Mouse (Mus musculus) T-helper 2 cell (primary cell): ENCODE measurements around the gene Evx2.

ENCODE experiments used
- in situ Hi-C: fragments of 300-600 bp; cut with MboI, MseI; formaldehyde crosslinking; loops from one replicate; pipeline ENCODE4 v1.15.1; 2025; ENCODE audit warnings: high pct_unique_total_duplicates

The Evx2 gene

DNA sequence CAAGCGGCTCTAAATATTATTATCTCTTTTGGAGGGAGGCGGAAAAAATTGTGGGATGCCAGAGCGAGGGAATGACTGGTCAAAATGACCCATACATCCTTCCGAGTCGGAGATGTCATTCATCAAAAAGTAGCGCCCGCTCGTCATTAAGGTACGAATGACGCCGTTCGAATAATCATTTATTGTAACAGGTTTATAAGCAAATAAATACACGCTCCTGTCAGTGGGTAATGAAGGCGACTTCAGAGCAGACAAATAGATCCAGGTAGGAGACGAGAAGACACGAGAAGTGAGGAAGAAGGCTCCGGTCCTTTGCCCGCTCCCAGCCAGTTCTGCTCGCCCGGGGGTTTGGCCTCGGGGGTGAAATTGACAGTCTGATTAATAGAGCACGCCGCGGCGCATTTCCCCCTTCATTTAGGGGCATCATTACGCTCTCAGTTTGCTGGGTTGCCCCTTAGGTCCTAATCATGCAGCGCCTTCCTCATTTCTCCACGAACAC is at the start of gene Evx2:
Gene Evx2, minus strand, starts transcription at position 51 of the 499 bp plus-strand sequence.
- in situ Hi-C loops, result loop anchor here (10.0 to 25.0 kb wide), 3 partner anchors 355 to 1072 kb away; partner anchors contain the start of gene Chrna1

DNA sequence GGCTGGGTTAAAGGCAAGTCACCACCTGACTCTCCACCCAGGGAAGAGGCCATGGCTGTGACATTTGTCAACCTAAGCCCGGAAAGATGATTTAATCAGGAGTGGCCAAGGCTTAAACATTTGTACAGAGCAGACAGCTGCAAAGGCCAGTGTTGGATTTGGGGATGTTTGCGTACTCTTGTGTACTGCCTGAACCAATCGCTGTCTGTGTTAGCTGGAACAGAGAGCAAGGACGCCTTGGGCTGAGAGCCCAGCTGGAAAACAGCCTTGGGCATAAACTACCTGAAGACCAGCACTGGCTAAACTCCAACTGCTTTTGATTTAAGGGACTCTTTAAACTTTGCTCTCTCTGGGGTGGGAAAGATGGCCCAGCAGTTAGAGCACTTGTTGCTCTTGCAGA is 49.3 kb upstream of the Evx2 start:
- in situ Hi-C loops, result no loop called here

DNA sequence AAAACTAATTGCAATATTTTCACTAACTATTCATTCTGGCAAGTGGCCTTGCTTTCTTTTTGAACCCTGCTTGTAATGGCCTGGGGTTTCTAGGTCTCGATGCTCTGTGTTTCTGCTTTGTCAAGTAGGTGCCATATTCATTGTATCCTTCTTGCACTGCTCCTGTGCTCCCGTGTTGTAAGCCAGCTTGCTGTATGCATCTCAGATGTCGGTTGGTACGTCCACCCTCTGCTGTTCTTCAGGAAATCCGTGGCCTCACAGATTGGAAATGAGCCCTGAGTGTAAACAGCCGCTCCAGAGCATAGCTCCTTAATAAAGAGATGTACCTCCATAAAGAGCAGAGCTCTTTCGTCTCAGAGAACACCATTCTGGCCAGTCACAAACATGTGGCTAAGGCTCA is 48.2 kb upstream of the Evx2 start:
- in situ Hi-C loops, result no loop called here

DNA sequence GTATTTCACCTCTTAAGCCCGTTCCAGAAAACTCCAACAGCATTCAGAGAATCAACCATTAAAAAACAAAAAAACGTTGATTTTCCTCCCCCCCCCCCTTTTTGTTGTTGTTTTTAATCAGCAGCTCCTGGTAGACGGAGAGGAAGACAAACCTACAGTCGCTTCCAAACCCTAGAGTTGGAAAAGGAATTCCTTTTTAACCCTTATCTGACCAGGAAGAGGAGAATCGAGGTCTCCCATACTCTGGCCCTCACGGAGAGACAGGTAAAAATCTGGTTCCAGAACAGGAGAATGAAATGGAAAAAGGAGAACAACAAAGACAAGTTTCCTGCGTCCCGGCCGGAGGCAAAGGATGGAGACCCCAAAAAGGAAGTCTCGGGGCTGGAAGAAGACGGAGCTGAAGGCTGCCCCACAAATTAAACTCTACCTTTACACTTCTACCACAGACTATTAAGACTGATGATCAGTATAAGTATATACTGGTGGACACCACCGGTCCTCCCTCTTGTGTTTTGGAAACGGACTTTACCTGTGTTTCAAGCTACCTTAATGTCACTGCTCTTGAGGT is 47.1 kb upstream of the Evx2 start:
- in situ Hi-C loops, result no loop called here

DNA sequence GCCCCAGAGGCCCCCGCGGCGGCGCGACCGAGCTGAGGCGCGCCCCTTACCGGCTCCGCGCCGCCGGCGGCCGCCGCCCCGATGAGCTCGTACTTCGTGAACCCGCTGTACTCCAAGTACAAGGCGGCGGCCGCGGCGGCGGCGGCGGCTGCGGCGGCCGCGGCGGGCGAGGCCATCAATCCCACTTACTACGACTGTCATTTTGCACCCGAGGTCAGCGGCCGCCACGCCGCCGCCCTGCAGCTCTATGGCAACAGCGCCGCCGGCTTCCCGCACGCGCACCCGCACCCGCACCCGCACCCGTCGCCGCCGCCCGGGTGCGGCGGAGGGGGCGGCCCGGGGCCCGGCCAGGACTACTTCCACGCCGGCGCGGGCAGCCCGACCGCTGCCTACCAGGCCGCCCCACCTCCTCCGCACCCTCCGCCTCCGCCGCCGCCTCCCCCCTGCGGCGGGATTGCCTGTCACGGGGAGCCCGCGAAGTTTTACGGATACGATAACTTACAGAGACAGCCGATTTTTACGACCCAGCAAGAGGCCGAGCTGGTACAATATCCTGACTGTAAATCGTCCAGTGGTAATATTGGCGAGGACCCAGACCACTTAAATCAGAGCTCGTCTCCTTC is 46.2 kb upstream of the Evx2 start:
- in situ Hi-C loops, result no loop called here

DNA sequence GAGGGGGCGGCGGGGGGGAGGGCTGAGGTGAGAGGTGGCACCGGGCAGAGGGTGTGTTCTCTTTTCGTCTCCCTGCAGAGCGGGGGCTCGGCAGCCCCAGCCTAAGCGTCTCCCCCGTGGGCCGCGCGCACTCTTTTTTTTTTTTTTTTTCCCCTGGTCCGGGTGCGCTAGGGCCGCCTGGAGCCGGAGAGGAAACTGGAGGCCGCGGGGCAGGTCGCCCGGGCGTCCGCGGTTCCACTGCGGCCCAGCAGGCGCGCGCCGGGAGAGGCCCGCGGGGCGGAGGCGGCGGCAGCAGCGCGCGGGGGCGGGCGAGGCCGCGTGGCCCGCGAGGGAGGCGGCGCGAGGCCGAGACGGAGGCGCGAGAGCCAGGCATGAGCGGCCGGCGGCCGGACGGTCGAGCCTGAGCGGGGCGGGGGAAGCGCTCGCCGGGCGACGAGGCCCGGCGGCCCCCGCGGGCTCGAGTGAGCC is 45.7 kb upstream of the Evx2 start:
- in situ Hi-C loops, result no loop called here

DNA sequence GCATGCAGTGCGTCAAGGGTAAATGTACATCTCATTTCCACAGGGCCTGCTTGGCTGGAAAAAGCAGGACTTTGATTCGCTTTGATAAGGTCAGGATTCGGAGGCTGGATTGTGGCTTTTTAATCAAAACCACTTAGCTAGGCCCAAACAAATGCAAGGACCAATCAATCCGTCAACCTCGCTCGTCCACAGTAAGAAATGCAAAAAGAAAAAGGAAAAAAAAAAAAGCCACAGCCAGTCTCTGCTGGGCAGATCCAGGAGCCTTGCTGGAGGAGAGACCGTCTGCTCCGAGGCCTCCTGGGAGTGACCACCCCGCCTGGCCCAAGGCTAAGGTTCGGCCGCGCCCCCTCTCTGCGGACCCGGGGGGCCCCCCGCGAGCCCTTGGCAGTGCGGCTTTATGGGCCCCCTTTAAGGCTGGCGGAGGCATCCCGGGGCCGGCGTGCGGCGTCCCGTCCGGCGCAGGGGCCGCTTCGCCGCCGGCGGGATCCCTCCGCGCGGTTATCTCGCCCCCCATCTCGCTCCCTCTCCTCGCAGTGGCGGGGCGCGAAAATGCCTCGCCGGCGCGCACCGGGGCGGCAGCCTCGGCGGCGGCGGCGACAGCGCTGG is 45.1 kb upstream of the Evx2 start, which contains the start of gene Hoxd8:
Gene Hoxd8, plus strand, starts transcription at position 223 of the 606 bp plus-strand sequence.
- in situ Hi-C loops, result no loop called here

DNA sequence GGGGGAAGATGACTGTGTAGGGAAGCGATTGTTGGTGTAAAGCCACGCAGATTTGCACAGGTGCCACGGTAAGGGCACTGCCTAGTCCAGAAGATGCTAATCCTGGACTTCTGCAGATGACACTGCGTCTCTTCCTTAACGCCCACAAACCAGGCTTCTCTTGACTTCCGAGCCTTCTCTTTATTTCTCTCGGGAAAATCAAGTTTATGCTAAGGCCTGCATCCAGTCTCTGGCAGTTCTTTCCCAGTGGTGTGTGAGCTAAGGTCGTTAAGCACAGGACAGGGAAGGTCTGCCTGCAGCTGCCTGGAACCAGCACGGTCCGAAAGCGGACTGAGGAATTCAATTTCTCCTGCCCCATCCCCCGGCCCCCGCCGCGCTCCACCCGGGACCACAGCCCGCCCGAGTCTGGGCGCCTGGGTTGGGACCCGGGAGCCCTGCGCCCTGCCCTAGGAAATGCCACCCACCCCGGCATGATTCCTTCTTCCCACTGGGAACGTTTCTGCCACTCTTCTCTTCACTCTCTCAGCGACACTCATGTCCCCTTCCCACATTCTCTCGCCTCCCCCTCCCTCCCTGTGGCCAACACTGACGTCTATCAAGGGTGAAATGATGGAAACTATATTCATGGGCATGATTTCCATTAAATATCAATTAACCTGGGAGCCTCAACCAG is 44.5 kb upstream of the Evx2 start:
- in situ Hi-C loops, result no loop called here

DNA sequence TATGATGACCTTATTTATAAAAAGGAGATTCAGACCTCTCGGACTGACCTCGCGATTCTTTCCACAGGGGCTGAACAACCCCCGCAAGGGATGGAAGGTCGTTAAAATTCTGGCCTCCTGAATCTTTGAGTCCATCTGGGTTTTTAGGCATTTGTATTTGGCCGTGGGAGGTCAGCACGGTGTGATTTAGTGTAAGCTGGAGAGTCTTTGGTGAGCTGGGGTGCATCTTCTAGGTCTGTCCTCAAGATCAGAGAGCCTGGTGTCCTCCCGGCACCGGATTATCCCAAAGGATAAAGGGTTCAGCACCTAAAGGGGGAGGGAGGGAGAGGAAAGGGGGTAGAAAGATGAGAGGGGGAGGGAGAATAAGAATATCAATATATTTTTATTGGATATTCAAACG is 44.0 kb upstream of the Evx2 start:
- in situ Hi-C loops, result no loop called here

DNA sequence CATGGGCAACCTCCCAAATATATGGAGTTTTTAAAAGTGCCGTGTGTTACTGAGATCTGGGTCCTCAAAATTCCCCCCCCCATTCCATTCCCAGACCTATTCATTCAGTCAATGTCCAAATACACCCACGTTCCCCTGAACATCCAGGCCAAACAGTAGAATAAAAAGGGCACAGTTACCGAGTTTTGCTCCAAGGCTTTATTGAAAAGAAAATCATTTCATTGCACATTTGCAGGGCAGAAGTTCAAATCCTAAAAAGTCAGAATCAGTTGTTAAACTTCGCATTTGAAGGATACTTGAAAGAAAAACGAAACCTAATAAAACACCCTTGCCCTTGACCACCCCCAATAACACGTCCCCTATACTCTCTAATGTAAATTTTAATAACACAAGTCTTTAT is 43.5 kb upstream of the Evx2 start:
- in situ Hi-C loops, result no loop called here

DNA sequence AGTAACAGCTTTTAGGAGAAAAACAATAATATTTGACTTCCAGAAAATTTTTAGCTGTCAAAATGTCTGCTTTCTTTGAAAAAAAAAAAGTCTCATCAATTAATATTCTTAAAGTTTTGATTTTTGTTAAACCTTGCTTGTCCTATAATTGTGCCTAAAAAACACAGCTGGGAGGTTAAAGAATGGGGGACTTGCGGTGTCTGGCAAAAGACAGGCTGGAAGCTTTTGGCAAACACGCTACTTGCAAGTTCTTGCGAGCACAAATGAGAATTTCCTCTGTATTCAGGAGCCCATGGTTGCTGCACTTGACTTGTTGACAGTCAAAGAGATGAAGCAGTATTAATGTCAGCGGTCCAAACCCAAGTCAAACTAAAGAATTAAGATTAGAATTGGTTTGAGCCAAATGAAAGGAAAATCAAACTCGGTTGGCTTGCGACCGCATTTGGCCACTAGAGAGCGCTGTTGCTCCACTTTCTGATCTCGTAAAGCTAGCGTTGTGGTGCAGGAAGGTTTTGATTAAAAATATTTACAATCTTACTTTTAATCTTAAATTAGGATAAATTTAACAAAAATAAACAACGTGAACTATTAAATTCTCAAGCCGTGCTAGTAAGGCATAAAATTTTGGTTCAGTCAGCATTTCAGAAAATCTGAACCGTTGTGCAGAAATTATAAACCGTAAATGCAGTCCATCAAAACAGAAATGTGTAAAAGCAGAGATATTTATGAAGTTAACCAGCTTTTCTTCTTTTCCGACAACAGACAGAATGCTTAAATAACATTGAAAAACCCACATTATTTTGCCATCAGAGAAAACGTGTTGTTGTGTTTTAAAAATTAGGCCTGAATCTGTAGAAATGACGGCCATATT is 42.8 kb upstream of the Evx2 start:
- in situ Hi-C loops, result no loop called here

DNA sequence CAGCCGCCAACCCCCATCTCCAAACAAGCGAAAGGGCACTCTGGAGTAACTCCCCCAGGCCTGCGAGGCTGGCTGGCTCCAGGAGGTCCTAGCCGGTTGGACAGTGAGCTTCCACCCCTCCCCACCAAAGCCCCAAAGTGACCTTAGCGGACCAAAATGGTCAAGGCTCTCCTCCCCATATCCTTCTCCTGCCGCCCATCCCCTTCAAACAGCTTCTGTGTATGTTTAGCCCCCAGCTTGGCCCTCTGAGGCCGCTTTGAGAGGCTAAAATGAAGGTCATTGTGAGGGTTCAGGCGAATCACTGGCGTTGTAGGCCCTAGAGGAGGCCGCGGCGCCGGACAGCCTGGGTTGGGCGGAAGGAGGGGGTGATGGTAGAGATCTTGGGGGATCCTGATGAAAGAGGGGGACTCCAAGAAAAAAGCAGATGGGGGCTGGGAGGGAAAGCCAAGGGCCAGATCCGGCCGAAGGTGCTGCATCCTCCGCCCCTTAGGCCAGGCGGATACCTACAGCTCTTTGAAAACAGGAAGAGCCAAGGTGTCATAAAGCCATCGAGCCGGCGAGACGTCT is 41.3 kb upstream of the Evx2 start:
- in situ Hi-C loops, result no loop called here

DNA sequence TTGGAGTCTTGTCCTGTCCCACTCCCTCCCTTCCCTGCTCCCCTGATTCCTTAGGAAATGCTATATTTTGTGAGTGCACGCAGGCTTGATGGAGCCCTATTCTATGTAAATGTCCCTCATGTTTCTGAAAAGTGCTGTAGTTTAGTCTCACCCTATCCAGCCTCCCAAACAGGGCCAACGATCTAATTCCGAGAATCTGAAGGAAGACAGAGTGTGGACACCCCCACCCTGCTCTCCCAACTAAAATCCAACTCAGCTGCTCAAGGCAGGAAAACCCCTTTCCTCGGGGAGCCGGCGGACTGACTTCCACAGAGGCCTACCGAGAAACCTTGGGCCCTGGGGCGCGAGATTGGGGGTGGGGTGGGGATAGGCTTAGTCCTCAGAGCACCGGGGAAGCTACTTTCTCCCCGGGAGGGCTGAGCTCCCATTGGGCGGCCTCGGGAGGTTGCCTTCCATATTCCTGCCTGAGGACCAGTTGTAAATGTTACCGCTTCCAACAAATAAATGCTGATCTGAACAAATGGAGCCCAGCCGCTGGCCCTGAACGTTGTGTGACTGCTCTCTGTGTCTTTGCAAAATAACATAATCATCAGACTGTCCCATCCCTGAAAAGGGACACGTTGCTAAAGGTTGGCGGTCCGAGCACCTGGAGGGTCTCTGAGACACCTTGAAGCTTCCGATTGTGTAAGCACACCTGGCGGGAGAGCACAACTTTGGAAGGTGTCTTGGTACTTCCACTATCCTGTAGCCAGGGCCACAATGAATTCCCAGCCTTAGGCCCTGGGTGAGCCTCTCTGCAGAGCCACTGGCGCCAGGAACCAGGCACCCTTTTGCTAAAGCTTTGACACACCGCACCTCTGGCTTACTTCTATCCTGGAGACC is 40.5 kb upstream of the Evx2 start:
- in situ Hi-C loops, result loop anchor here (5.0 kb wide), 1 partner anchor 442 kb away; no protein-coding TSS in a partner anchor

DNA sequence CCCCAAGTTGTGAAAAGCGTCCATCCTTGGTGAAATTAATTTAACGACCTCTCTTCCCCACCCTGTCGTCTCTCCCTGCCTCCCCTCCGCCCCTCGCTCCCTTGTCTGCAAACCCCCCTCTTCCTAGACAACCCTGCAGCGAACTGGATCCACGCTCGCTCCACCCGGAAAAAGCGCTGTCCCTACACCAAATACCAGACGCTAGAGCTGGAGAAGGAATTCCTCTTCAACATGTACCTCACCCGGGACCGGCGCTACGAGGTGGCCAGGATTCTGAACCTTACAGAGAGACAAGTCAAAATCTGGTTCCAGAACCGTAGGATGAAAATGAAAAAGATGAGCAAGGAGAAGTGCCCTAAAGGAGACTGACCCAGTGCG is 39.7 kb upstream of the Evx2 start:
- in situ Hi-C loops, result loop anchor here (5.0 kb wide), 1 partner anchor 443 kb away; no protein-coding TSS in a partner anchor

DNA sequence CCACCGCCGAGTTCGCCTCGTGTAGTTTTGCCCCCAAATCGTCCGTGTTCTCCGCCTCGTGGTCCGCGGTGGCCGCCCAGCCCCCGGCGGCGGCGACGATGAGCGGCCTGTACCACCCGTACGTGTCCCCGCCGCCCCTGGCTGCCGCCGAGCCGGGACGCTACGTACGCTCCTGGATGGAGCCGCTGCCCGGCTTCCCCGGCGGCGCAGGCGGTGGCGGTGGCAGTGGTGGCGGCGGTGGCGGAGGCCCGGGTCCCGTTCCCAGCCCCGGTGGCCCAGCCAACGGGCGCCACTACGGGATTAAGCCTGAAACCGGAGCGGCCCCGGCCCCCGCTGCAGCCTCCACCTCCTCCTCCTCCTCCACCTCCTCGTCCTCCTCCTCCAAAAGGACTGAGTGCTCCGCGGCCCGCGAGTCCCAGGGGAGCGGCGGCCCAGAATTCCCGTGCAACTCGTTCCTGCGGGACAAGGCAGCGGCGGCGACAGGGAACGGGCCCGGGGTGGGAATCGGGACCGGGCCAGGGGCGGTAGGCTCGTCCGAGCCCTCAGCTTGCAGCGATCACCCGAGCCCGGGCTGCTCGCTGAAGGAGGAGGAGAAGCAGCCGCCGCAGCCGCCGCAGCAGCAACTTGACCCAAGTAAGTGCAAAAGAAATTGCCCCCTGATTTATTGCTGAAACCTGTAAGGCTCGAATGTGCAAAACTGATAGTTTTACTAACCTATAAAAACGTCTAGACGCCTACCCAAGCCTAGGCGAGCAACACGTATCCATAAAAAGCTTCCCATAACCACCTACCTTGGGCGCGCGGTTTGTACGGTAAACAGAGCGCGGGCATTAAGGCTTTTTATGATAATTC is 39.1 kb upstream of the Evx2 start:
- in situ Hi-C loops, result loop anchor here (5.0 kb wide), 1 partner anchor 444 kb away; no protein-coding TSS in a partner anchor

DNA sequence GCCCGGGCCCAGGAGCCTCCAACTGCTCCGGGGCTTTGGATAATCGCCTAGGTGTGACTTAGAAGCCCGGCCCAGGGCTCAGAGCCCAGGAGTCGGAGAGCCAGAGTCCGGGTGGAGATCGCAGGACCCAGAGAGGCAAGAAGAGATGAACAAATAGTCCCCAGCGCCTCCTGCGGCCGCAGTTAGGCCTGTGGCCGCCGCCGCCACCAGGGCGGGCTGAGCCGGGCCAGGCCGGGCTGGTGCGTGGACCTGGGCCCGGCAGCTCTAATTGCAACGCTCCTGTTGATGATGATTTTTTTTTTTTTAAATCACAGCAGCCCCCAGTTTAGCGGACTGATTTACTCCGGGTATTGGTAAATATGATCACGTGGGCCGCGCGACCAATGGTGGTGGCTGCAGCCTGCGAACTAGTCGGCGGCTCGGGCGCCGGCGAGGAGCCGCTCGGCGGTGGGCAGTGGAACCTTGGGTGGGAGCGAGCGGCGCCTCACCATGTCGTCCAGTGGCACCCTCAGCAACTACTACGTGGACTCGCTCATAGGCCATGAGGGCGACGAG is 38.3 kb upstream of the Evx2 start, which contains the start of gene Hoxd9:
Gene Hoxd9, plus strand, starts transcription at position 161 of the 555 bp plus-strand sequence.
- in situ Hi-C loops, result loop anchor here (5.0 kb wide), 1 partner anchor 445 kb away; no protein-coding TSS in a partner anchor

DNA sequence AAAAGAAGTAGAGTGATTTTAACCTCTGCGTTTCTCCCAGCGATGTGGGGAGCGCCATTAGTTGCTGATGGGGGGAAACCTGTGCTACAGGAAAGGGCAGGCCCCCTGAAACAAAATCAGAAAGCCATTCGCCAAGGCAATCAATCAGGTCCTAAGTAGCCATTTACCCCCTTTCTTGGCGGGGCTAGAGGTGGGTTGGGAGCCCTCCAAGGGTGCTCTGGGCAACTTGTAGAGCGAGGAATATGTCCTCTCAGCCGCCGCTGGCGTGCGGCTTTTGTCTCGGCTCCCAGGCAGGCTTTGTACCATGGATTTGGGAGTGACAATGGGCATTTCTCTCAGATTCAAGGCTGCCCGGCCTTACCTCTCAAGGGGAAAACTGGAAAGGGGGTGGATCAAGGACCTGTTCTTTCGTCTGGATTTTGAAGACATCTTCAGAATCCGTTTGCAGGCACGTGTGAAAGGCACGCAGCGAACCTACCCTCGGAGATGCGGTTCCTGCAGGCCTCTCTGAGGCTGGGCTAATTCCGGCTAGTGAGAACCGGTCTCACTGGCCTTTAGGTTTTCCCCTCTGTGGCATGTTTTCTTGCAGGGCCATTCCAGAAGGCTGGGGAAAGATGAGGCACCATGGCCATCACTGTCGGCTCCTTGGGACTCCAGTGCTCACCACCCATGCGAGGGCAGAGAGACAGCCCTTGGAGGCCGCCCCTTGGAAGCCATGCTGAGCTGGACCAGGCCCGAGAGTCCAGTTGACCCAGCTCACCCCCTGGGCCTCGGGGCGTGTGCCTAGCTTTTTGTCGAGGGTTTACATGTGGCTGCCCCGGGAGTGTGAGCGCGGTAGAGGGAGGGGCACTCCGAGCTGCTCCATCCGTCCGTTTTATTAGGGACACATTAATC is 37.3 kb upstream of the Evx2 start:
- in situ Hi-C loops, result loop anchor here (5.0 kb wide), 1 partner anchor 446 kb away; no protein-coding TSS in a partner anchor
